Mouse (Mus musculus): Measurements from ENCODE around the gene Cwc27. TPM values are rescaled to one million over a fixed set of nuclear protein-coding genes. Genes with fewer than 3 reads are reported as not detected.

Gene Cwc27
- polyA plus RNA-seq, 1 experiment, result 12.3 TPM

DNA sequence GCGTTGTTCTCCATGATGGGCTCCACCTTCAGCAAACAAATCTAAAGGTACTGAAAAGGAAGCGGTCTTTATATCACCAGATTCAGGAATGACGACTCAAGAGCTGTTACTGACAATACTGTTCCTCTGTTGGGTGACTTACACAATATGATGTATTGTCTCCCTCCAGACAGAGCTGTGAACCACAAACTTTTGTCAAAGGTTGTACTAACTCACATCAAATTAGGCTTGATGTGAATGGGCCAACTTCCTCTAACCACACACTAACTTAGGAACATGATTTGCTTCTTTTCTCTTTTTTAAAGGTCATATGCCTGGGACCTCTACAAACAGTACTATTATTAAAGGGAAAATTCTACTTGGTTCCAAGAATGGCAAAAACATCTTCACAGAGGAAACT, 53.7 kb downstream of the Cwc27 start:
- TF ChIP-seq POLR2A (IDR thresholded peaks at IDR 0.05; ENCODE audit: borderline replicate concordance, extremely low read depth, insufficient read depth, insufficient read length, poor library complexity, severe bottlenecking), result no peak
- TF ChIP-seq CTCF (IDR thresholded peaks at IDR 0.05; ENCODE audit: borderline replicate concordance, extremely low read depth, insufficient read depth, insufficient read length), result no peak

GRCm38 (mm10) chr13:104762401-104762800, 54.5 kb downstream of the Cwc27 start:
- no peak for TF ChIP-seq POLR2A (IDR thresholded peaks at IDR 0.05; ENCODE audit: borderline replicate concordance, extremely low read depth, insufficient read depth, insufficient read length, poor library complexity, severe bottlenecking)
- no peak for TF ChIP-seq CTCF (IDR thresholded peaks at IDR 0.05; ENCODE audit: borderline replicate concordance, extremely low read depth, insufficient read depth, insufficient read length)
- no peak for DNase-seq (ENCODE audit: low read depth)

More for the DNA sequence above, 53.7 kb downstream of the Cwc27 start:
- no peak for DNase-seq (ENCODE audit: low read depth)

DNA sequence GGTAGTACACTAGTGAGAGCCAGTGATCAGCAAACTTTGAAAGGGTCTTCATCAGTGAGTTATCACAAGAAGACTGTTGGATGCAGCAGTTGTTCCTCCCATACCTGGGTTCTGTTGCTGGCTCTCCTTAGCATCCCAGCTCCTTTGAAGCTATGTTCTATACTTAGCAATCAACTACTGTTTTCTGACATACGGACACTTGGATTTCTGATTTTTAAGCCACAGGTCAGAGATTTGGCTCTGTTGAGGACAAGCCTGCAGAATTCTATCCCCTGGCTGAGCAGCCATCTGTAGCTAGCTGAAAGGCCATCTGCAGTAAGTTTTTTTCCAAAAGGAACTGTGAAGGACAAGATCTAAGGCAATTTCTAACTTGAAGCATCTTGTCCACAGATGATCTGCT, 57.6 kb downstream of the Cwc27 start:
- TF ChIP-seq CTCF (IDR thresholded peaks at IDR 0.05; ENCODE audit: borderline replicate concordance, extremely low read depth, insufficient read depth, insufficient read length) (no peak), POLR2A (IDR thresholded peaks at IDR 0.05; ENCODE audit: borderline replicate concordance, extremely low read depth, insufficient read depth, insufficient read length, poor library complexity, severe bottlenecking) (no peak)
- no peak for DNase-seq (ENCODE audit: low read depth)

GRCm38 (mm10) chr13:104747032-104747431, 69.9 kb downstream of the Cwc27 start:
- no peak for TF ChIP-seq POLR2A (IDR thresholded peaks at IDR 0.05; ENCODE audit: borderline replicate concordance, extremely low read depth, insufficient read depth, insufficient read length, poor library complexity, severe bottlenecking)
- TF ChIP-seq CTCF (IDR thresholded peaks at IDR 0.05; ENCODE audit: borderline replicate concordance, extremely low read depth, insufficient read depth, insufficient read length), result no peak
- DNase-seq (ENCODE audit: low read depth), result no peak

DNA sequence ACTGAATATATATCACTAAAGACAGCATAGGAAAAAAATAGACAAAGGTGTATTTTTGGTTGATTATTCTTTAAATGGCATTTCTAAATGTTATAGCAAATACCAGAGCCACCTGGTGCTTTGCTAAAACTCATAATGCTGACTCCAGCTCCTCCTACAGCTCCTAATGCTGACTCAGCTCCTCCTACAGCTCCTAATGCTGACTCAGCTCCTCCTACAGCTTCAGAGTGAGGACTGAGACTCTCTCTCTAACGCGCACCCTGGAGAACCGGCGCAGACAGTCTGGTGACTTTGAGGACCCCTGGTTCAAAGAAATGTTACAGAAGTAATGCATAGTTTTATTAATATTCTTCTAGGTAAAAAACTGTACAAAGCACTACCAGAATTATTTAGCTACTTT, 74.1 kb downstream of the Cwc27 start:
- no peak for DNase-seq (ENCODE audit: low read depth)

DNA sequence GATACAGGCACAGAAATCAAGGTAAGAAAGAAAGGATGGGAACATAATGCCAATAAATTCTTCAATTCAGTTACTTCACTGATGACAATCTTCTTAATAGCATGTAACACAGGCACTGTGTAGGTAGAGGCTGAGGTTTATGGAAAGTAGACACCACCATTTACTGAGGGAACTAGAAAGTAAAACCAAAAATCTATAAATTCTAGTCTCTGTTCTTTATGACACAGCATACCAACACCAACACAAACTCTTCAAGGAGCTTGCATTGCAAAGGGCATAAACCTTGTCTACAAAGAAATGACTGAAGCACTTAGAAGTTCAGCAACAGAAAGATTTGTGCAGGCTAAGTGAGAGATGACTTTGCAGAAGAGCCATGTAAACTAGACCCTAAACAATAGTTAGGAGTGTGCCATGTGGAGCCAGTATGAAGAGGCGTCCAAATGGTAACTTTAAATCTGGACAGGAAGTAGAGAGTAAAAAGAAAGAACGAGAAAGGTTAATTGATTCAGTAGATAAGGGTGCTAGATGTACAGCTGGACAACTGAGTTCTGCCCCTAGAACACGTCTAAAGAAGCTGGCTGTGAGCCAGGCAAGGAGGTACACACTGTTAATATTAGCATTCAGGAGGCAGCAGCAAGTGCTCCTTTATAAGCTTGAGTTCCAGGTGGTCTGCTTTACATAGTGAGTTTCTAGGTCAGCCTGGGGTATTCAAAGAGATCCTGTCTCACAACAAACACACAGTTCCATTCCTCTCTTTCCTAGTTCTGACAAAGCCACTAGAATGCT, 87.5 kb downstream of the Cwc27 start:
- TF ChIP-seq CTCF (IDR thresholded peaks at IDR 0.05; ENCODE audit: borderline replicate concordance, extremely low read depth, insufficient read depth, insufficient read length), result no peak
- no peak for TF ChIP-seq POLR2A (IDR thresholded peaks at IDR 0.05; ENCODE audit: borderline replicate concordance, extremely low read depth, insufficient read depth, insufficient read length, poor library complexity, severe bottlenecking)
- DNase-seq (ENCODE audit: low read depth), result no peak

More for the DNA sequence above, 74.1 kb downstream of the Cwc27 start:
- TF ChIP-seq CTCF (IDR thresholded peaks at IDR 0.05; ENCODE audit: borderline replicate concordance, extremely low read depth, insufficient read depth, insufficient read length), result no peak
- TF ChIP-seq POLR2A (IDR thresholded peaks at IDR 0.05; ENCODE audit: borderline replicate concordance, extremely low read depth, insufficient read depth, insufficient read length, poor library complexity, severe bottlenecking), result no peak

DNA sequence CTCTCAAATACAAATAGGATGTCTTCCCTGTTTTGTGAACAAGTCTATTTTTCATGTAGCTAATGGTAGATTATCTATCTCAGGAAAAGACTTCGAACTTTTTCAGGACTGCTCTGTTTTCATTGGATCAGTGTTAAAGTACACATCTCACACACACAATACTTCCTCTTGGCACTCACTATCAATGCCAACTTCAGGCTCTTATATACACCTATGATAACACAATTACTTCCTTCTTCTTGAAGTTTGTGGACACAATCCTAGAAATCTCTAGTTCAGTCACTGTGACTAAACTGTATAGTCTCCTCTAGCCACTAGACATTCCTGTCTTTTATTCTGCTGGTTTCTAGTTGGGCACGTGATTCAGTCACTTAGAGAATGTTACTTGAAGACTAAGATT, 89.3 kb downstream of the Cwc27 start:
- no peak for DNase-seq (ENCODE audit: low read depth)
- no peak for TF ChIP-seq CTCF (IDR thresholded peaks at IDR 0.05; ENCODE audit: borderline replicate concordance, extremely low read depth, insufficient read depth, insufficient read length)
- no peak for TF ChIP-seq POLR2A (IDR thresholded peaks at IDR 0.05; ENCODE audit: borderline replicate concordance, extremely low read depth, insufficient read depth, insufficient read length, poor library complexity, severe bottlenecking)

GRCm38 (mm10) chr13:104720133-104720532, 96.8 kb downstream of the Cwc27 start:
- no peak for DNase-seq (ENCODE audit: low read depth)
- no peak for TF ChIP-seq CTCF (IDR thresholded peaks at IDR 0.05; ENCODE audit: borderline replicate concordance, extremely low read depth, insufficient read depth, insufficient read length)
- TF ChIP-seq POLR2A (IDR thresholded peaks at IDR 0.05; ENCODE audit: borderline replicate concordance, extremely low read depth, insufficient read depth, insufficient read length, poor library complexity, severe bottlenecking), result no peak

- TF ChIP-seq CTCF (IDR thresholded peaks at IDR 0.05; ENCODE audit: borderline replicate concordance, extremely low read depth, insufficient read depth, insufficient read length), result no peak
- peak; percentile 89 for DNase-seq (ENCODE audit: low read depth)
Observed at GRCm38 (mm10) chr13:104694612-104695355, 122.2 kb downstream of the Cwc27 start.

- TF ChIP-seq CTCF (IDR thresholded peaks at IDR 0.05; ENCODE audit: borderline replicate concordance, extremely low read depth, insufficient read depth, insufficient read length) (no peak), POLR2A (IDR thresholded peaks at IDR 0.05; ENCODE audit: borderline replicate concordance, extremely low read depth, insufficient read depth, insufficient read length, poor library complexity, severe bottlenecking) (no peak)
- no peak for DNase-seq (ENCODE audit: low read depth)
Observed at GRCm38 (mm10) chr13:104692710-104693109, 124.2 kb downstream of the Cwc27 start.

DNA sequence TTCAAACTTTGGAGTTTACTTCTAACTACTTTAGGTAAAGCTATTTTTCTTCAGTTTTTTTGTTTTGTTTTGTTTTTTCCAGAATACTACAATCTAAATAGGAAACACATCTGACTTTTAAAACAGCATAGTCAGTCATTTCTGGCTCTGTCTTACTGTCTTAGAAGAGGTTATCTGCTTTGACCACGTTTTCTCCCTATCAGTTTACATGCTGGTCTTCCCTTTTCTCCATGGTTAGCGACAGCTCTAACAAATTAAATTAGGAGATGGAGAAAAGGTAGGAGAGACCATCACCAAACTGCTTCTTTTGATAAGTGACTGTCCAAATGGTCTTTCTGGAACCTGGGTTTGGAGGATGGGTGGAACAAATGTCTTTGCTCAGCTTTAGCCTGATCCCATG, 131.4 kb downstream of the Cwc27 start:
- TF ChIP-seq POLR2A (IDR thresholded peaks at IDR 0.05; ENCODE audit: borderline replicate concordance, extremely low read depth, insufficient read depth, insufficient read length, poor library complexity, severe bottlenecking), result no peak

More for the DNA sequence above, 131.4 kb downstream of the Cwc27 start:
- DNase-seq (ENCODE audit: low read depth), result no peak

Measured in brain, embryonic 14.5 days (tissue).